Mouse (Mus musculus): ENCODE data around the gene Zfp54. TPM values are rescaled to one million over a fixed set of nuclear protein-coding genes. Genes with fewer than 3 reads are reported as not detected.
"Not testable (repeated sequence)": the region's sequence is repeated elsewhere in the genome, so short reads cannot be mapped to it uniquely, and the experiment has no call there.

Zfp54 gene
- total RNA-seq, 2 experiments from 2014 or later = 1.0 to 1.3 TPM

DNA sequence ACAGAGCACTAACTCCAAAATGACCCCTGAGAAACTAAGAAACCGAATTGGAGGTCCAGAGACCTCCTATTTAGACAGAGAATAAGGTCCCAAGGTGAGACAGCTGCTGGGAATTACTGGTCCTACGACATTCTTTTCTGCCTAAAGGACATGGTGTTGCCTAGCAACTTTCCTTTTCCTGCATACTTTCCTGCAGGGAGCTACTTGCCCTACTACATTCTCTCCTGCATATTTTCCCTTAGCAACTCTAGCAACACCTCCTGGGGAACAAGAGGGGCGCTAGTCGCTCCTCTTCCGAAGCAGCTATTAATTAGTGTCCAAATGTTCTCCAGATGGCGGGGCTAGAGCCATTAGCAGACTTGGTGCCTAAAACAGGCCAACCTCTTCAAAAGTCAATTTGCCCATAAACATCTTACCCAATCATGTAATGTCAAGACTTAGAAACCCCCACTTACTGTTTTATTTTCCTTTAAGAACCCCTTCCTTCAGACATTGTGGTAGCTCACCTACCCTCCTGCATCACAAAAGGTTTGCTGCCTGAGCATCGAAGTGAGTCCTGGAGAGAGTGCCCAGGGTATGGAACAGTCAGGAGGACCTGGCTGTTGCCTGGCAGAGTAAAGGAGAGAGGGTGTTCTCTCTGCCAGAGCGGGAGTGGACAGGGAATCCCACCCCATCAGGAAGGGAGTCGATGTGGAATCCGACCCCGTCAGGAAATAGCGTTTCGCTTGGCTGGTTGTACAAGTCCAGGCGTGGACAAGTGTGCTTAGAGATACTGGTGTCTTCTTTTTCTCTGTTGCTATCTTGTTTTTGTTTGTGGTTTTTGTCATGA is 50.5 kb downstream of the Zfp54 start:
- DNase-seq (ENCODE audit: extremely low spot score in 1 of 2, low spot score in 2 of 2) = no peak

DNA sequence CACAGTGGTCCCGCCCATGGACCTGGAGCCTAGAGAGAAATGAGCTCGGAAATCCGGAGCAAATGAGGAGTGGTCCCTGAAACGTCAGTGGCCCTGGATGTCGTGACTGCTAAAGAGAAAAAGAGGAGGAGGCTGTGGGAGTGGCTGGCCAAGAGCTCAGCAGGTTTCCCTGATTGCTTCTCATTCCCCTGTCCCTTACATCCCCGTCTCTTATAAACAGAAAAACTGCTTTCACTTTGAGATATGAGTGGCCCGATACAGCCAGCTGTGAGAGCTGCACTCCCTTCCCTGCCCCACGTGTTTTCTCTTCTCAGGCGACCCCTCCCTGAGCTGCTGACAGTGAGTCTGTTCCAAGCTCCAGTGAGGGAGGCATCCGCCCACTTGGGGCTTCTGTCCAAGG is 51.7 kb downstream of the Zfp54 start:
- H3K27ac ChIP-seq; H3K4me3 ChIP-seq; intact Hi-C loops (cut with DNase I); DNase-seq (ENCODE audit: extremely low spot score in 1 of 2, low spot score in 2 of 2): not testable (repeated sequence)

More for the DNA sequence above, 50.5 kb downstream of the Zfp54 start:
- H3K4me3 ChIP-seq = no peak overlapping the region
- intact Hi-C loops (cut with DNase I) = no loop called here
- TF ChIP-seq CTCF (IDR thresholded peaks at IDR 0.05) = no peak; the same call in none of the 2 replicates
- no peak overlapping the region for H3K27ac ChIP-seq

DNA sequence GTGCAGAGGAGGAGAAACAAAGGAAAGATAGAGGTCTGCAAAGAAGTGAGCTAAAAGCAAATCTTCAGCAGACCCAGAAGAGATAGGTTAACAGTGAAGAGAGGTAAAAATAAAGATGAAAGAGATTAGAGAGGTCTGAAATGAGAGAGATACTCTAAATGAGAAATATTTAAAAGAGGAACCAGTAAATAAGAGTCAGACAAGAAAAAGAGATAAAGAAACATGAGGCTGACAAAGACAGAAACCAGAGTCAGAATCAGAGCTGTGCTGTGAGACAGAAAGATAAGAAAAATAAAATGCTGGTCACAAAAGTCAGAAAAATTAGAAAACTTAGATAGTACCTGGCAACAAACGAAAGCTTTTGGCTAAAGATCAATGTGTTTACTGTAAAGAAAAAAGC is 52.3 kb downstream of the Zfp54 start:
- H3K4me3 ChIP-seq; DNase-seq (ENCODE audit: extremely low spot score in 1 of 2, low spot score in 2 of 2); intact Hi-C loops (cut with DNase I); H3K27ac ChIP-seq: not testable (repeated sequence)

DNA sequence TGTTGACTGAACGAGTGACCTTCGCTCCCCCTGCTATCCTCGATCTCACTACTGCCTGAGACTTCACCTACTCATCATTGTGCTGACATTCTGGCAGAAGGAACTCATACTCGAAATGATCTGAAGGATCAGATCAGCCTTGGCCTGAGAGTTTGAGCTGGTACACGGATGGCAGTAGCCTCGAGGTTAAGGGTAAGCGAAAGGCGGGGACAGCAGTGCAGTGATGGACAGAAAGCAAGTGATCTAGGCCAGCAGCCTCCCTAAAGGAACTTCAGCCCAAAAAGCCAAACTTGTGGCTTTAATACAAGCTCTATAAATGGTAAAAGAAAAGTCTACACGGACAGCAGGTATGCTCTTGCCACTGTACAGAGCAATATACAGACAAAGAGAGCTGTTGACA is 53.3 kb downstream of the Zfp54 start:
- H3K27ac ChIP-seq; H3K4me3 ChIP-seq; intact Hi-C loops (cut with DNase I); DNase-seq (ENCODE audit: extremely low spot score in 1 of 2, low spot score in 2 of 2): not testable (repeated sequence)

DNA sequence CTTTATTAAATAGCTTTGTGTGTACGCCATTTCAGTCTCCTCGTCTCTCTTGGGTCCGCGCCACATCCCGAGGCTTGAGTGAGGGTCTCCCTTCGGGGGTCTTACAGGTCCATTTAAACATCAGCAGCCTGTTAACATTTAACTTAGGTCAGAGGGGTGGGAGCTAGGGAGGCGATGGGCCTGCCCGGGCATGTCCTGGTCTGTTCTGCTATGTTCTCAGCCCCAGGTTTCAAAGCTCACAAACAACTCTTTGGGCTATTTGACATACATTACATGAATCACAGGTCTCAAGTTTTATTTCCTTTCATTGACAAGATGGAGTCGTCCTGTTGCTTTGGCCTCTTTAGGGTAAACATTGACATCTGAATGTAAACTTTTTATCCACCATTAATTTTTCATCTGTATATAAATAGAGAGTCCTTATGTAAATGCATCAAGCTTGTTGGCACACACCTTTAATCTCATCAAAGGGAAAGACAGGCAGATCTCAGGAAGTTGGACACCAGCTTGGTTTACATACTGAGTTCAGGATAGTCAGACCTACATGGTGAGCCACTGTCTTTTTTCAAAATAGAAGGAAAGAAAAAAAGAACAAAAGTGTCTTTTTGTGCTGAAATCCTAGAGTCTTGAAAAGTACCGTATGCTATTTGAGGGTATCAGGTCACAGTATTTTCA is 55.2 kb downstream of the Zfp54 start:
- H3K4me3 ChIP-seq; H3K27ac ChIP-seq; intact Hi-C loops (cut with DNase I); DNase-seq (ENCODE audit: extremely low spot score in 1 of 2, low spot score in 2 of 2): not testable (repeated sequence)

Other genes with a start within 250 kb of the Zfp54 start
- gene Vmn1r234, start 197.1 kb upstream of the Zfp54 start, total RNA-seq (2021) = not detected
- not detected for gene Vmn1r235, start 166.8 kb upstream of the Zfp54 start, total RNA-seq (2021)
- gene Vmn1r236, start 140.3 kb upstream of the Zfp54 start, total RNA-seq (2021) = not detected
- not detected for gene Vmn1r237, start 111.4 kb upstream of the Zfp54 start, total RNA-seq (2021)
- gene Zfp677, start 39.5 kb upstream of the Zfp54 start, total RNA-seq (2021) = 1 to 10 TPM; 1.2 TPM
- 1 to 10 TPM; 4.0 to 4.6 TPM for gene Zfp51, start 27.1 kb downstream of the Zfp54 start, total RNA-seq (2021)
- 1 to 10 TPM; 4.0 to 5.1 TPM for gene Zfp53, start 65.8 kb downstream of the Zfp54 start, total RNA-seq (2021)
- 1 to 10 TPM; 6.5 to 6.8 TPM for gene Zfp52, start 112.3 kb downstream of the Zfp54 start, total RNA-seq (2021)
- gene Zfp948, start 143.8 kb downstream of the Zfp54 start, total RNA-seq (2021) = 10 to 100 TPM in 1 of 2 experiments, 1 to 10 TPM in 1; 9.8 to 18.1 TPM
- gene Zfp983, start 227.4 kb downstream of the Zfp54 start, total RNA-seq (2021) = 10 to 100 TPM; 12.7 to 15.2 TPM